Mouse (Mus musculus) ovary, adult 10 weeks (tissue): Measurements from ENCODE around the gene Cd163. TPM values are rescaled to one million over a fixed set of nuclear protein-coding genes. Genes with fewer than 3 reads are reported as not detected.

Source experiments
- polyA plus RNA-seq: library from polyadenylated mRNA; stranded (reverse); fragments of 350-450 nt; fragmentation: Illumina TruSeq; extraction: RNeasy Lipid Tissue Mini Kit (QIAGEN cat#74804); gene quantifications from one replicate; pipeline ENCODE4 v1.2.3, GENCODE M21; 2014

Gene Cd163
- polyA plus RNA-seq, result 4.0 TPM

GRCm38 (mm10) chr6:124304356-124304755 lies at the start of gene Cd163:
Gene Cd163 (plus strand): TSS chr6:124304656.

Other genes with a start within 250 kb of the Cd163 start
- not detected for gene Vmn2r27, start 72.8 kb upstream of the Cd163 start, polyA plus RNA-seq
- 8.8 TPM for gene Pex5, start 110.4 kb downstream of the Cd163 start, polyA plus RNA-seq
- gene Clstn3, start 160.1 kb downstream of the Cd163 start, polyA plus RNA-seq, result 0.97 TPM
- 3.4 TPM for gene C1rl, start 188.5 kb downstream of the Cd163 start, polyA plus RNA-seq
- 29.5 TPM for gene C1ra, start 207.7 kb downstream of the Cd163 start, polyA plus RNA-seq
- gene C1s1, start 237.7 kb downstream of the Cd163 start, polyA plus RNA-seq, result 221 TPM